Mouse (Mus musculus) hindbrain, embryonic 12.5 days (tissue): Measurements from ENCODE around the gene Pheta2. TPM values are rescaled to one million over a fixed set of nuclear protein-coding genes. Genes with fewer than 3 reads are reported as not detected.

ENCODE experiments used
- ATAC-seq: fragments of 200-750 bp; cut with Nextera tagmentation; 2 replicates; pipeline ENCODE4 v1.8.0; 2017; ENCODE audit warnings: moderate TSS enrichment; ENCODE audit not compliant: low FRiP score
- H3K27ac ChIP-seq: fragments of 300-500 bp; sonication (generic); 2 replicates; pipeline ENCODE4 v1.5.1; 2016; ENCODE audit warnings: mild to moderate bottlenecking
- H3K27me3 ChIP-seq: fragments of 300-500 bp; sonication (generic); 2 replicates; pipeline ENCODE4 v1.6.1; 2016; ENCODE audit warnings: mild to moderate bottlenecking
- H3K36me3 ChIP-seq: fragments of 300-500 bp; sonication (generic); 2 replicates; pipeline ENCODE4 v1.6.1; 2016; ENCODE audit warnings: mild to moderate bottlenecking
- H3K4me1 ChIP-seq: fragments of 300-500 bp; sonication (generic); 2 replicates; pipeline ENCODE4 v1.6.1; 2016
- H3K4me2 ChIP-seq: fragments of 300-500 bp; sonication (generic); replicated peaks from 2 replicates; pipeline ENCODE4 v1.6.1; 2016; ENCODE audit warnings: mild to moderate bottlenecking
- H3K4me3 ChIP-seq: fragments of 300-500 bp; sonication (generic); 2 replicates; pipeline ENCODE4 v1.5.1; 2016; ENCODE audit warnings: mild to moderate bottlenecking
- H3K9ac ChIP-seq: fragments of 300-500 bp; sonication (generic); 2 replicates; pipeline ENCODE4 v1.6.1; 2016; ENCODE audit warnings: mild to moderate bottlenecking, moderate library complexity
- H3K9me3 ChIP-seq: fragments of 300-500 bp; sonication (generic); replicated peaks from 2 replicates; pipeline ENCODE4 v1.6.1; 2016; ENCODE audit warnings: mild to moderate bottlenecking
- WGBS: fragments of 180-500 bp; shearing (Covaris S2); methylation state at CpG from one replicate; pipeline ENCODE4 v1.1.7; 2016; 5-methylcytosine and 5-hydroxymethylcytosine counted together
- polyA plus RNA-seq: library from polyadenylated mRNA; unstranded; fragments of >200 nt; fragmentation: Nextera tagmentation; extraction: Ambion mirVana; gene quantifications from 2 replicates; pipeline ENCODE4 v1.2.1, GENCODE M21; 2016

Gene Pheta2
- polyA plus RNA-seq, 1 experiment from 2014 or later: 5.3 TPM

- no peak overlapping the region for H3K4me3 ChIP-seq
- H3K4me1 ChIP-seq: peaks cover 20% of the 10 kb centered on the region
- H3K4me2 ChIP-seq: no peak overlapping the region
- WGBS: 98% methylated on average over 4 of the region's 4 CpGs
- H3K27me3 ChIP-seq: peaks cover 8% of the 10 kb centered on the region
- no peaks in the 10 kb centered on the region for H3K9me3 ChIP-seq
- peaks cover 31% of the 10 kb centered on the region for H3K36me3 ChIP-seq
- no peak for ATAC-seq
- H3K27ac ChIP-seq: no peak overlapping the region
- no peak overlapping the region for H3K9ac ChIP-seq
These were observed 3.5 kb upstream of the Pheta2 start for GRCm38 (mm10) chr15:82335194-82335593.

- 67% methylated on average over 12 of the region's 12 CpGs for WGBS
These were observed 2.1 kb upstream of the Pheta2 start for GRCm38 (mm10) chr15:82336629-82337028.

GRCm38 (mm10) chr15:82337875-82338274 is 867 bp upstream of the Pheta2 start:
- 44% methylated on average over 4 of the region's 4 CpGs for WGBS
- Histone ChIP-seq H3K27me3 (peaks cover 23% of the 10 kb centered on the region), H3K9me3 (no peaks in the 10 kb centered on the region), H3K36me3 (peaks cover 23% of the 10 kb centered on the region), H3K4me3 (peak overlapping the region; percentile 45), H3K9ac (peak overlapping the region; percentile 63), H3K27ac (no peak overlapping the region), H3K4me1 (peaks cover 30% of the 10 kb centered on the region), H3K4me2 (peak overlapping the region; percentile 62)
- no peak for ATAC-seq

More at GRCm38 (mm10) chr15:82336629-82337028, 2.1 kb upstream of the Pheta2 start:
- H3K4me3 ChIP-seq: no peak overlapping the region
- H3K4me1 ChIP-seq: peaks cover 30% of the 10 kb centered on the region
- H3K4me2 ChIP-seq: no peak overlapping the region
- 0 out of 2 replicates have a peak overlapping the region, but pooled peaks have one; percentile 19 for H3K9ac ChIP-seq
- H3K27ac ChIP-seq: no peak overlapping the region
- peaks cover 20% of the 10 kb centered on the region for H3K27me3 ChIP-seq
- H3K36me3 ChIP-seq: peaks cover 31% of the 10 kb centered on the region
- ATAC-seq: no peak
- H3K9me3 ChIP-seq: no peaks in the 10 kb centered on the region

GRCm38 (mm10) chr15:82339150-82339549 is 408 bp downstream of the Pheta2 start:
- Histone ChIP-seq H3K27me3 (peaks cover 23% of the 10 kb centered on the region), H3K27ac (peak overlapping the region; percentile 46; the same call in 1 of the 2 replicates), H3K9me3 (no peaks in the 10 kb centered on the region), H3K9ac (peak overlapping the region; percentile 63; the same call in 1 of the 2 replicates), H3K4me3 (peak overlapping the region; percentile 45), H3K4me2 (peak overlapping the region; percentile 62), H3K36me3 (peaks cover 20% of the 10 kb centered on the region), H3K4me1 (peaks cover 30% of the 10 kb centered on the region)
- no peak for ATAC-seq
- 56% methylated on average over 10 of the region's 10 CpGs for WGBS

GRCm38 (mm10) chr15:82339634-82340254 is 1.0 kb downstream of the Pheta2 start:
- peaks cover 23% of the 10 kb centered on the region for H3K27me3 ChIP-seq
- peaks cover 14% of the 10 kb centered on the region for H3K36me3 ChIP-seq
- H3K4me2 ChIP-seq: no peak overlapping the region
- no peak overlapping the region for H3K9ac ChIP-seq
- no peak overlapping the region for H3K4me3 ChIP-seq
- peaks cover 30% of the 10 kb centered on the region for H3K4me1 ChIP-seq
- H3K9me3 ChIP-seq: no peaks in the 10 kb centered on the region
- peak overlapping the region; percentile 7; the same call in 1 of the 2 replicates for H3K27ac ChIP-seq
- 79% methylated on average over 8 of the region's 8 CpGs for WGBS
- ATAC-seq: no peak

GRCm38 (mm10) chr15:82340414-82341035 is 1.8 kb downstream of the Pheta2 start:
- Histone ChIP-seq H3K9ac (peak overlapping the region; percentile 61), H3K4me1 (peaks cover 30% of the 10 kb centered on the region), H3K27ac (no peak overlapping the region), H3K4me3 (peak overlapping the region; percentile 34), H3K27me3 (peaks cover 23% of the 10 kb centered on the region), H3K9me3 (no peaks in the 10 kb centered on the region), H3K4me2 (peak overlapping the region; percentile 54), H3K36me3 (peaks cover 6% of the 10 kb centered on the region)
- no peak for ATAC-seq
- WGBS: 42% methylated on average over 21 of the region's 21 CpGs

- Histone ChIP-seq H3K4me2 (peak overlapping the region; percentile 54), H3K9me3 (no peaks in the 10 kb centered on the region), H3K9ac (peak overlapping the region; percentile 61), H3K4me1 (peaks cover 30% of the 10 kb centered on the region), H3K27ac (0 out of 2 replicates have a peak overlapping the region, but pooled peaks have one; percentile 13), H3K27me3 (peaks cover 23% of the 10 kb centered on the region), H3K4me3 (peak overlapping the region; percentile 34), H3K36me3 (0 out of 2 replicates have a peak, but pooled peaks cover under 1% of the 10 kb centered on the region)
- no peak for ATAC-seq
- 2% methylated on average over 40 of the region's 40 CpGs for WGBS
These were observed 2.3 kb downstream of the Pheta2 start for GRCm38 (mm10) chr15:82341036-82341501.

- WGBS: 69% methylated on average over 15 of the region's 15 CpGs
- H3K27me3 ChIP-seq: peaks cover 23% of the 10 kb centered on the region
- no peak overlapping the region for H3K9ac ChIP-seq
- H3K4me3 ChIP-seq: peak overlapping the region; percentile 34
- H3K36me3 ChIP-seq: no peaks in the 10 kb centered on the region
- H3K27ac ChIP-seq: 0 out of 2 replicates have a peak overlapping the region, but pooled peaks have one; percentile 13
- ATAC-seq: no peak
- no peaks in the 10 kb centered on the region for H3K9me3 ChIP-seq
- peaks cover 27% of the 10 kb centered on the region for H3K4me1 ChIP-seq
- peak overlapping the region; percentile 54 for H3K4me2 ChIP-seq
These were observed 3.2 kb downstream of the Pheta2 start for GRCm38 (mm10) chr15:82341675-82342542.

GRCm38 (mm10) chr15:82342543-82342935 is 3.8 kb downstream of the Pheta2 start:
- WGBS: 84% methylated on average over 5 of the region's 5 CpGs
- H3K36me3 ChIP-seq: no peaks in the 10 kb centered on the region
- no peak for ATAC-seq
- H3K27me3 ChIP-seq: peaks cover 23% of the 10 kb centered on the region
- H3K27ac ChIP-seq: no peak overlapping the region
- no peak overlapping the region for H3K4me2 ChIP-seq
- H3K9ac ChIP-seq: no peak overlapping the region
- peaks cover 28% of the 10 kb centered on the region for H3K4me1 ChIP-seq
- H3K9me3 ChIP-seq: no peaks in the 10 kb centered on the region
- no peak overlapping the region for H3K4me3 ChIP-seq

- Histone ChIP-seq H3K4me1 (peaks cover 23% of the 10 kb centered on the region), H3K4me3 (no peak overlapping the region), H3K27ac (no peak overlapping the region), H3K36me3 (peaks cover 11% of the 10 kb centered on the region), H3K9me3 (no peaks in the 10 kb centered on the region), H3K9ac (no peak overlapping the region), H3K4me2 (0 out of 2 replicates have a peak overlapping the region, but pooled peaks have one; percentile 6), H3K27me3 (peaks cover 23% of the 10 kb centered on the region)
- ATAC-seq: no peak
- 85% methylated on average over 27 of the region's 27 CpGs for WGBS
These were observed 4.9 kb downstream of the Pheta2 start for GRCm38 (mm10) chr15:82343368-82344287.

GRCm38 (mm10) chr15:82344971-82345370 is 6.2 kb downstream of the Pheta2 start:
- ATAC-seq: no peak
- no peak overlapping the region for H3K4me3 ChIP-seq
- peaks cover 23% of the 10 kb centered on the region for H3K4me1 ChIP-seq
- peaks cover 24% of the 10 kb centered on the region for H3K36me3 ChIP-seq
- 89% methylated on average over 6 of the region's 6 CpGs for WGBS
- H3K4me2 ChIP-seq: no peak overlapping the region
- H3K27me3 ChIP-seq: peaks cover 17% of the 10 kb centered on the region
- no peak overlapping the region for H3K27ac ChIP-seq
- no peak overlapping the region for H3K9ac ChIP-seq
- no peaks in the 10 kb centered on the region for H3K9me3 ChIP-seq
